Mouse (Mus musculus): ENCODE measurements around the gene Abhd16b. TPM values are rescaled to one million over a fixed set of nuclear protein-coding genes. Genes with fewer than 3 reads are reported as not detected.
A peak's percentile ranks its signal among the peaks of the same experiment; 100 is the strongest.

Gene Abhd16b
- polyA plus RNA-seq, 1 experiment = 0.06 TPM

GRCm38 (mm10) chr2:181462604-181463003, 30.4 kb upstream of the Abhd16b start:
- H3K79me2 ChIP-seq (ENCODE audit: control insufficient read depth, insufficient read depth) = no peaks in the 10 kb centered on the region
- peak overlapping the region; percentile 45 for H3K4me2 ChIP-seq (ENCODE audit: low read depth)
- no peaks in the 10 kb centered on the region for H3K36me3 ChIP-seq (ENCODE audit: control insufficient read depth, insufficient read depth)
- no peak overlapping the region for H3ac ChIP-seq (ENCODE audit: control insufficient read depth, insufficient read length)
- peaks cover 30% of the 10 kb centered on the region for H3K27me3 ChIP-seq (ENCODE audit: control insufficient read depth, insufficient read depth, insufficient read length)
- TF ChIP-seq SRF (IDR thresholded peaks at IDR 0.05; ENCODE audit: control insufficient read depth, insufficient read length, low read depth) (no peak), MYOD1 (IDR thresholded peaks at IDR 0.05; ENCODE audit: control insufficient read depth in 1 of 3, insufficient read length in 2 of 3, low read depth in 2 of 3) (no peak), MYOG (IDR thresholded peaks at IDR 0.05; ENCODE audit: control insufficient read depth in 1 of 3, insufficient read depth in 1 of 3, insufficient read length in 2 of 3, low read depth in 2 of 3) (no peak), POLR2AphosphoS2 (IDR thresholded peaks at IDR 0.05; ENCODE audit: insufficient read length, low read depth) (no peak), USF1 (IDR thresholded peaks at IDR 0.05; ENCODE audit: low read depth) (no peak), CEBPB (IDR thresholded peaks at IDR 0.05; ENCODE audit: insufficient read depth, poor library complexity, severe bottlenecking) (no peak)
- no peak overlapping the region for H3K4me3 ChIP-seq

- TF ChIP-seq POLR2AphosphoS2 (IDR thresholded peaks at IDR 0.05; ENCODE audit: insufficient read length, low read depth) = no peak
- no peak for TF ChIP-seq SRF (IDR thresholded peaks at IDR 0.05; ENCODE audit: control insufficient read depth, insufficient read length, low read depth)
- TF ChIP-seq TCF12 (IDR thresholded peaks at IDR 0.05; ENCODE audit: insufficient read depth, poor library complexity, severe bottlenecking) = peak; percentile 10
- peak in 2 of 3 experiments; percentile 62 to 80 for TF ChIP-seq MYOG (IDR thresholded peaks at IDR 0.05; ENCODE audit: control insufficient read depth in 1 of 3, insufficient read depth in 1 of 3, insufficient read length in 2 of 3, low read depth in 2 of 3)
- TF ChIP-seq MYOD1 (IDR thresholded peaks at IDR 0.05; ENCODE audit: control insufficient read depth in 1 of 3, insufficient read length in 2 of 3, low read depth in 2 of 3) = peak in 2 of 3 experiments; percentile 61 to 66
- TF ChIP-seq MAX (IDR thresholded peaks at IDR 0.05; ENCODE audit: low read depth) = no peak
- TF ChIP-seq USF1 (IDR thresholded peaks at IDR 0.05; ENCODE audit: low read depth) = no peak
- H3K79me2 ChIP-seq (ENCODE audit: control insufficient read depth, insufficient read depth) = no peaks in the 10 kb centered on the region
- peaks cover 28% of the 10 kb centered on the region for H3K27me3 ChIP-seq (ENCODE audit: control insufficient read depth, insufficient read depth, insufficient read length)
- no peak overlapping the region for H3K4me3 ChIP-seq
- H3ac ChIP-seq (ENCODE audit: control insufficient read depth, insufficient read length) = no peak overlapping the region
- peak overlapping the region; percentile 45 for H3K4me2 ChIP-seq (ENCODE audit: low read depth)
- no peaks in the 10 kb centered on the region for H3K36me3 ChIP-seq (ENCODE audit: control insufficient read depth, insufficient read depth)
These were observed 29.8 kb upstream of the Abhd16b start for GRCm38 (mm10) chr2:181463008-181463738.

- Histone ChIP-seq H3K79me2 (ENCODE audit: control insufficient read depth, insufficient read depth) (no peaks in the 10 kb centered on the region), H3K27me3 (ENCODE audit: control insufficient read depth, insufficient read depth, insufficient read length) (peaks cover 21% of the 10 kb centered on the region), H3K36me3 (ENCODE audit: control insufficient read depth, insufficient read depth) (no peaks in the 10 kb centered on the region), H3K4me2 (ENCODE audit: low read depth) (no peak overlapping the region), H3K4me3 (no peak overlapping the region), H3ac (ENCODE audit: control insufficient read depth, insufficient read length) (no peak overlapping the region)
- TF ChIP-seq SRF (IDR thresholded peaks at IDR 0.05; ENCODE audit: control insufficient read depth, insufficient read length, low read depth) (no peak), MYOD1 (IDR thresholded peaks at IDR 0.05; ENCODE audit: control insufficient read depth in 1 of 3, insufficient read length in 2 of 3, low read depth in 2 of 3) (no peak), POLR2AphosphoS2 (IDR thresholded peaks at IDR 0.05; ENCODE audit: insufficient read length, low read depth) (no peak), TCF3 (IDR thresholded peaks at IDR 0.05; ENCODE audit: insufficient read length, low read depth) (no peak), E2F4 (IDR thresholded peaks at IDR 0.05; ENCODE audit: insufficient read depth) (no peak), REST (IDR thresholded peaks at IDR 0.05; ENCODE audit: insufficient read depth, insufficient read length) (no peak)
These were observed 27.6 kb upstream of the Abhd16b start for GRCm38 (mm10) chr2:181465423-181465822.

- no peak for TF ChIP-seq MYOG (IDR thresholded peaks at IDR 0.05; ENCODE audit: control insufficient read depth in 1 of 3, insufficient read depth in 1 of 3, insufficient read length in 2 of 3, low read depth in 2 of 3)
- Histone ChIP-seq H3K36me3 (ENCODE audit: control insufficient read depth, insufficient read depth) (no peaks in the 10 kb centered on the region), H3ac (ENCODE audit: control insufficient read depth, insufficient read length) (no peak overlapping the region), H3K4me2 (ENCODE audit: low read depth) (no peak overlapping the region), H3K27me3 (ENCODE audit: control insufficient read depth, insufficient read depth, insufficient read length) (peaks cover 7% of the 10 kb centered on the region), H3K79me2 (ENCODE audit: control insufficient read depth, insufficient read depth) (no peaks in the 10 kb centered on the region), H3K4me3 (no peak overlapping the region)
These were observed 22.7 kb upstream of the Abhd16b start for GRCm38 (mm10) chr2:181470285-181470684.

- H3K36me3 ChIP-seq (ENCODE audit: control insufficient read depth, insufficient read depth) = no peaks in the 10 kb centered on the region
- H3K27me3 ChIP-seq (ENCODE audit: control insufficient read depth, insufficient read depth, insufficient read length) = peaks cover 4% of the 10 kb centered on the region
- TF ChIP-seq USF1 (IDR thresholded peaks at IDR 0.05; ENCODE audit: low read depth) (no peak), CEBPB (IDR thresholded peaks at IDR 0.05; ENCODE audit: insufficient read depth, poor library complexity, severe bottlenecking) (no peak), TCF3 (IDR thresholded peaks at IDR 0.05; ENCODE audit: insufficient read length, low read depth) (no peak), SRF (IDR thresholded peaks at IDR 0.05; ENCODE audit: control insufficient read depth, insufficient read length, low read depth) (no peak), MYOG (IDR thresholded peaks at IDR 0.05; ENCODE audit: control insufficient read depth in 1 of 3, insufficient read depth in 1 of 3, insufficient read length in 2 of 3, low read depth in 2 of 3) (peak in 1 of 3 experiments; percentile 14), E2F4 (IDR thresholded peaks at IDR 0.05; ENCODE audit: insufficient read depth) (no peak), MAX (IDR thresholded peaks at IDR 0.05; ENCODE audit: low read depth) (no peak), REST (IDR thresholded peaks at IDR 0.05; ENCODE audit: insufficient read depth, insufficient read length) (no peak), TCF12 (IDR thresholded peaks at IDR 0.05; ENCODE audit: insufficient read depth, poor library complexity, severe bottlenecking) (no peak), POLR2A (IDR thresholded peaks at IDR 0.05; ENCODE audit: insufficient read length, low read depth) (peak; percentile 45), MYOD1 (IDR thresholded peaks at IDR 0.05; ENCODE audit: control insufficient read depth in 1 of 3, insufficient read length in 2 of 3, low read depth in 2 of 3) (peak in 1 of 3 experiments; percentile 10), POLR2AphosphoS2 (IDR thresholded peaks at IDR 0.05; ENCODE audit: insufficient read length, low read depth) (no peak)
- no peak overlapping the region for H3K4me3 ChIP-seq
- H3K79me2 ChIP-seq (ENCODE audit: control insufficient read depth, insufficient read depth) = no peaks in the 10 kb centered on the region
- H3K4me2 ChIP-seq (ENCODE audit: low read depth) = peak overlapping the region; percentile 35
- H3ac ChIP-seq (ENCODE audit: control insufficient read depth, insufficient read length) = no peak overlapping the region
These were observed 21.8 kb upstream of the Abhd16b start for GRCm38 (mm10) chr2:181471246-181471645.

Data from myocyte (in vitro differentiated cells).